Mouse (Mus musculus) T-cell, adult 2 months (primary cell): ENCODE data around the gene Wnt3a.
"Not testable (repeated sequence)": the region's sequence is repeated elsewhere in the genome, so short reads cannot be mapped to it uniquely, and the experiment has no call there.

Experiments
- DNase-seq: peaks from one replicate; pipeline ENCODE4 v3.0.0; 2022; ENCODE audit warnings: low spot score

The Wnt3a gene

DNA sequence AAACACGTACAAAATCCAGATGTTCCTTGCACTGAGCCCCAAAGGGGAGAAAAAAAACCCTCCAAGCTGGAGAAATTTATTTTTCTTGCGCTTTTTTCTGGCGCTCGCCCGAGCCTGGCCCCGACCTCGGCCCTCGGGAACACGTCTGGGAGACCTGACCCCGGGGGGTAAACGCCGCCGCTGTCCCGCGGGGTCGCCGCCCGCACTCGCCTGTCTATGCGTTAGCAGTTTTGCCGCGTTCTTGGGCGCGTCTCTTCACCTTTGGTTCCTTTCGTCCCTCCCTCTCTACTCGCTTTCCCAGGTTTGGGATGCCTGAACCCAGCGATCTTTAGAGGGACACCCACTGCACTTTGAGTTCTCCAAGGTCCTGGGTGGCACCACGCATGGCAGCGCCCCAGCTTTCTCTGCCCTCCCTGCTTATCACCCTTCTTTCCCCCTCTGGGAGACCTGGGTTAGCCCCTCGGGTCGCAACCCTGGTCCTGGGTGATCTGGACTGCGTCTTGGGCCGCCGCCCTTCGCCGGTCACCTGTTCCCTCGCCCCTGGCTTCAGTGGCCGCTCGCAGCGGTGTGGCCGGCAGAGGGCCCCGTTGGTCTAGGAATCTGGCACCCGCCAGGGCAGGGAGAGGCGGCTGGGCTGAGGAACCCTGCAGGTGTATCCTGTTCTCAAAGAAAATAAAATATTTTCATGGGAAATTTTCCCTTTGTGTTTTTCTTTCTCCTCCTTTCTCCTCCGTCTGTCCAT lies 17.0 kb upstream of the Wnt3a start:
- DNase-seq, result no peak

DNA sequence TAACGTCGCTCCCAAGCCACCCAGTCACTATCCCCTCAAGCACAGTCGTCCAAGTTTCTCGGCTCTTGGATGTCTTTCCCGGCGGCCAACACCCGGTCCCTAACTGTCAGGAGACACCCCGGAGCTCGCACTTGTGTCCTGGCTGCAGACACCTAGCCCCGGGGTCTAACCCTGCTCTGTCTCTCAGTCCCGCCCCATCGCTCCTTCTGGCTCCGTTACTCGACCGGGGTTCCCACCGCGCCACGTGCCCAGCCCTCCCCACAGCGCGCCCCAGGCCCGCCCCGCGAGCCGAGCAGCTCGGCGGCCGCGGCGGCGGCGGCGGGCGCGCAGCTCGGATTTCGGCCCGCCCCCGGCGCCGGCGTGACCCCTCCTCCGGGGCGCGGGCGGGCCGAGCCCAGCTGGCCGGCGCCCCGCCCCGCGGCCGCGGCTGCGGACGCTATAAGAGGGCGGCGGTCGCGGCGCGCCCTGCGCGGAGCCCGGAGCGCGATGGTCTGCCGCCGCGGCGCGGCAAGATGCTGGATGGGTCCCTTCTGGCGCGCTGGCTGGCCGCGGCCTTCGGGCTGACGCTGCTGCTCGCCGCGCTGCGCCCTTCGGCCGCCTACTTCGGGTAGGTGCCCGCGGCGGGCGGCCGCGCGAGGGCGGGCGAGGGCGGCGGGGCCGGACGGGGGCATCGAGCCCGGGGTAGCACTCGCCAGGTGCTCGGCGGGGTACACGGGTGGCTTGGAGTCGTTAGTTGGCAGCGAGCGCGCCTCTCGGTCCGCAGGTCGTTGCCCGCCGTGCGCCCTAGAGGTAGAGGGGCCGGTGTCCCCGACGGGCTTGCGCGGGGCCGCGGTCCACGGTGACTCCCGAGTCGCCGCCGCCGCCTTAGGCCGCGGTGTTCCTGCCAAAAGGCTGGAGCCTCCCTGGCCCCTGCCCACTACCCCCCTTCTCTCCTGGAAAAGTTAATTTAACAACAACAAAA lies 16.2 kb upstream of the Wnt3a start, which contains the start of gene Wnt9a:
Gene Wnt9a (plus strand): TSS at position 468 of the 961 bp plus-strand sequence.
- no peak for DNase-seq

DNA sequence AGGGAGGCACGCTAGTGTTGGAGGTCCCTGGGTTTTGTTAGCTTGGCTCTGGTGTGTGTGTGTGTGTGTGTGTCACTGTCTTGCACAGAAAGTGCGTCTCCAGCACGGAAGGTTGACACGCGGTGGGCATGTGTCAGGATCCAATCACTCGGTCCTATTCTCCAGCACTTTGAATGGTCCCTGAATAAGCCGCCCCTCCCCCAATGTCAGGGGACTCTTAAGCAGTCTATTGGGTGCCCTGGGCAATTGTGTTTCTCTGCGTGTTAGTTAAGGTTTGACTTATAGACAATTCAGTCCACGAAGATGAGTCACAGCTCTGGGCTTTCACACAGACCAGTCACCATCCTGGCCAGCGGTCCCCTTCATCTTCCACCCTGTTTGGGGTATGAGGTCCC lies 15.3 kb upstream of the Wnt3a start:
- DNase-seq, result no peak

DNA sequence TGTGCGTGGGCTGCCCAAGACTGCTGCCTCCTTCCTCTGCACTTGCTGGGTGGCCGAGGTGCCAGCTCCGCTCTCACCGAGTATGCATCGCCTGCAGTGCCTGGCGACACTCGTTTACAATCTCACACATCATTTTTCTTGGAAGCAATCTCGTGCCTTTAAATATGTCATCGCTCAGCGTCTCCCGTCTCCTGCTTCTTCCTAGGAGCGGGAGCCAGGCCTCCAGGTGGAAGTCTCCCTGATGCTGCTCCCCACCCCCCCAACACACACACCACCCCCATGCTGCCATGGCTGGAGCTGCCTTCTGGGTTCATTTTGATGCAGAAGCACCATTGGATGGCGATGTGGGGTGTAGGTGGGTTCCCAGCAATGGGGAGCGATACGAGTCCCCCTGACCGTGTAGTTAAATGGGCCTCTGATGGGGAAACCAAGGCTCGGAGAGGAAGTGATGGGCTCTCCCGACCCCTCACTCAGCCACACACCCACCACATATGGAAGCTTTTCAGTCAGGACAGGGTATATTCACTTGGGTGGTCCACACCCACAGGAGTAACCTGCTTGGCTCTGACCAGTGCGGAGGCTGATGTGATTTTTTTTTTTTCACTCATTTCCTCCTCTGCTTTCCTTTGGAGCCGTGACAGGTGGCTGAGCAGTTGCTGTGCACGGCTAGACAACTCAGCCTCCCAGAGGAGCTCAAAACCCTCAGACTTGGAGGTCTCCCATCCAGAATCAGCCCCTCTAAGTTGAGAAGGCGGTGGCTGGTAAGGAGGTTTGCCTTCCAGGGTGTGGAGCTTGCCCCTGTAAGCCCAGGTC lies 14.7 kb upstream of the Wnt3a start:
- no peak for DNase-seq

DNA sequence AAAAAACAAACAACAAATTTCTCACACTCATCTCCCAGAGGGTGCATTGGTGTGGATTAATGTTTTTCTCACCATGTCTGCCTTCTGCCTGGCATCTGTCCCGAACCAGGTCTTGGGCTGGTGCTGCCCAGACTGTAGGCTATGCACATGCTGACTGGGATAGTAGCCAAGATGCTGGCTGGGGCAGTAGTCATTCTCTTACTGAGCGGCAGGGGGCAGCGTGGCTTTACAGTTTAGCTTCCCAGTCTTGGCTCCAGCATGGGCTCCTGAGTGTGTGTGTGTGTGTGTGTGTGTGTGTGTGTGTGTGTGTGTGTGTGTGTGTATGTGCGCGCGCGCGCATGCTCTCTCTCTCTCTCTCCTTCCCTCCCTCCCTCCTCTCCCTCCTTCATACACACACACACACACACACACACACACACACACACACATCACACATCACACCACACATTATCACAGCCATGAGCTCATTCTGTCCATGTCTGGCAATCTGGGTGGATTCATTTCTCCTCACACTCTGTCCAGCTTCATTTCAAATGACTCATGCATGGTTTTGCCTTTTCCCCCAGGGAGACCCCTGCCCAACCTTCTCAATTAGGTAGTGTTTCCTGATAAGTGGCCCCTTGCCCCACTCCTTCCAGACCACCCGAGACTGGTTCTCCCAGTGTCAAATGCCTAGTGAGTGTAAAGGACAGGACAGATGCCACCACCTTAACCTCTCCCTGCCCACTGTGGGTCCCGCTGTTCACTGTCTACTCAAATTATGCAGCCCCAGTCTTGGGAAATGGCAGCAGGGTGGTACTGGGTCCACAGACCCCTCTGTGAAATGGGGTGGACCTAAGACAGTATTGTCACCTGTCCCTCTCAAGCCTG lies 12.4 kb upstream of the Wnt3a start:
- DNase-seq, result peak; percentile 54

DNA sequence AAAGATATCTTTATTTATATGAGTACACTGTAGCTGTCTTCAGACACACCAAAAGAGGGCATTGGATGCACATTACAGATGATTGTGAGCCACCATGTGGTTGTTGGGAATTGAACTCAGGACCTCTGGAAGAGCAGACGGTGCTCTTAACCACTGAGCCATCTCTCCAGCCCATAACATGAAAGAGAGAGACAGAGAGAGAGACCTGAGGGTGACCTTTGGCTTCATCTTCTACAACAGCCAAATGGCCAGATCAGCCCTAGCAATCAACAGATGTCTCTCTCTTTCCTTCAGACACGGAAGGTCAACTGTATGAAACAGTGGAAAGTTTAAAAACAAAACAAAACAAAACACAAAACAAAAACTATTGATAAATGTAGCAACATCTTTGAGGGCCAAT lies 10.5 kb upstream of the Wnt3a start:
- not testable (repeated sequence) for DNase-seq

DNA sequence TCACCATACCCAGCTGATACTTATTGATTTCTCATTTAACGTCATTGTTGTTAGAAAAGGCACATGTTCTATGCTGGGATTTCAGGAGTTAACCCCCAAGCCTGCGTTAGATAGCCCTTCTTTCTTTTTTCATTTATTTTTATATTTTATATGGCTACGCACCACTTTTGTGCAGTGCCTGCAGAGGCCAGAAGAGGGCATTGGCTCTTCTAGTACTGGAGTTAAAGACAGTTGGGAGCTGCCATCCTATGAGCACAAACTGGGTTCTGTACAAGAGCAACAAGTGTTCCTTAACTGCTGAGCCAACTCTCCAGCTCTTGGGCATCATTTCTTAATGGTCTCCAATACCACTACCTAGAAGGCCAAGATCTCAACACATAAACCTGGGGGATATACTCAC lies 9.6 kb upstream of the Wnt3a start:
- DNase-seq, result peak; percentile 10

DNA sequence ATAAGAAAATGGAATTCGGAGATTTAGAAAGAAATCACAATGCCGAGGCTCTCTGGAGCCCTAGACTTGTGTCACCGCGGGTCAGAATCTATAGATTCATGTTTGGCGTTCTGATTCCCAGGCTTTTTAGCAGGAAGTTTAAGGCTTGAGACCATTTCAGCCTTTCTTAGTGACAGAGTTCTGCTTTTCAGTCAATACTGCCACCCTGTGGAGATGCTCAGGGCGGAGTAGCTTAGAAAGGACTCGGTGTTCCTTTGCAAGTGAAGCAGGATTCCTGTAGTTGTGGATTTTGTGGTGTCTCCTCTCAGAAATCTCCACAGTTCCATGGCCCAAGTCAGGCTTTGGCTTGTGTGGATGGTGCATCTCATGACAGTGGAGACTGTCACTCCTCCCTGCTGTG lies 7.4 kb upstream of the Wnt3a start:
- no peak for DNase-seq

DNA sequence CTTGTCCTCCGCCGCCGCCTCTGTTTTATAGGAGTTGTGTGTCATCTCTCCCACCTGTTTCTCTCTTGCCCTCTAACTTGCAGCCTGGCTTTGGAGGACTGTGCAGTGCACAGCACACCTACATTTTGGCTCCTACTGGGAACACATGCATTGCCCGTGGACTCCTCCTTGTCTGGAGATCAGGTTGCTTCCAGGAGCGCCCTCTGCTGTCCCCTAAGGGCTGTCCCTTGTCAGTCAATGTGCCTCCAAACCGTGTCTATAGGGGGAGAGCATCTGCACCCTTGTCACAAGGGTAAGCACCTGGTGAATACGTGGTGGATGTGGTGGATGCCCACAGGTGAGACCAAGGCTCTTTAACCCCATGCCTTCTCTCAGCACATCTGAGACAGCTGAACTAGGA lies 3.1 kb upstream of the Wnt3a start:
- DNase-seq, result peak; percentile 31

DNA sequence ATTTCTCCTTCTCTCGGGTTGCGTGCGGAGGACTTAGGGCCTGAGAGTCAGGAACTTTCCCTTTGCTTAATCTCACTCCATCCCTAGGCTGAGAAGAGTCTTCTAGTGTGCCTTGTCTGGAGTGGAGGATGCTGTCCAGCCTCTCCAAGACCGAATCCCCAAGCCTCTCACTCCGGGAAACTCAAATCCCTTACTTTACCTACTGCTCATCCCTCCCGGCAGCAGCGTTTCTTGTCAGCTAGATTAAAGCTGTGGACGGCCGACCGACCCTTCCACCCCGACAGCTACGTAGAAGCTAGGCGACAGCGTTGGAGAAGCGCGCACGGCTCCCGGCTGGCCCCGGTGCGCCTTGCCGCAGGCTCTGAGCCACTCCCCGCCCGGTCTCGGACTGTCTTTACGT lies 846 bp downstream of the Wnt3a start:
- no peak for DNase-seq

DNA sequence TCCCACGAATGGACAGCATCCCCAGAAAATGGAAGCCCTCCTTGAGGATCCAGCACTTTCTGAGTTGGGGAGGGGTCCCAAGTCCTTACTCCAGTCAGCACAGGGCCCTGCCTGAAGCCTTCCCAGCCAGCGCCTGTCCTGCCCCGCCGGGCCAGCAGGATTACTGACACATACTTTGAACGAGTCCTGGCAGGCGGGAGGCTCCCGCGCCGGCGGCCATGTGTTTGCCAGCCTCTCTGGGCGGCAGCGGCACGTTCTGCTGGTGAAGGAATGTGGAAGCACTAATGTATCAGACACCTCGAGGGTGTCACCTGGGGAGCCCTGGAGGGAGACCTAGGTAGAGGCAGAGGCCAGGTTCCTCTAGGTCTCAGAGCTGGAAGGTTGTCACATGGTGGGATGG lies 6.4 kb downstream of the Wnt3a start:
- no peak for DNase-seq

DNA sequence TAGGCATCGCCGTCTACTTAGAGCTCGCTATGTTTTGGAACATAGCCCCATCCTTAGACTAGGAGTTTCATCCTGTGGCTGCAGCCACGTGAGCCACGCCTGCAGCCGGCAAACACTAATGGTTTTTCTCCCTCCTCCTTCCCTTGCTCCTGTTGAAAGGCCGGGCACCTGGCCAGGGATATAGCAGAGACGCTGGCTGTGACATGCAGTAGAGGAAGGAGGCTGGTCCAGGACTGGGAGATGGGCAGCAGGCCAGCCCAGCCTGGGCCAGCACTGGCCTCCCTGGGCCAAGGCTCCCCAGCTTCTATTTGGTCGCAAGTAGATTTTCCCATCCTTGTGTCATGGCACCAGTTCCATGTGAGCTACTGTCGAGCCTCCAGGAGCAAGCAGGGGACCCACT lies 7.6 kb downstream of the Wnt3a start:
- no peak for DNase-seq

DNA sequence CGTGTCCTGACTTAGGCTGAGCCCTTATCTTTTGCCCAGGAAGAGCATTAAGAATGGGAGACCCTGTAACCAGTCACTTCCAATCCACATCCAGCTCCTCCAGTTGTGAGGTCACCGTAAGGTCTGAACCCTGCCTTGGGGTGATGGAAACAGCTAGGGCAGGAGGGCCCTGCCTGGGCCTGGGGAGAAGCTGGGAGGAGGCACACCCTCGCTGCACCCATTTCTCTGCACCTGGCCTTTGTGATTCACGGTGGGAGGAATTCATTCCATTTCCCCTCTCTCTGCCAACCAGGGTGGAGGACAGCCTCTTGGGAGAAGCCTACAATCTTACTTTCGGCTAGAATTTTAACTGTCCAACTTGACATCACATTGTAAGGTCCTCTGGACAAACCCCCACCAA lies 8.4 kb downstream of the Wnt3a start:
- DNase-seq, result no peak

DNA sequence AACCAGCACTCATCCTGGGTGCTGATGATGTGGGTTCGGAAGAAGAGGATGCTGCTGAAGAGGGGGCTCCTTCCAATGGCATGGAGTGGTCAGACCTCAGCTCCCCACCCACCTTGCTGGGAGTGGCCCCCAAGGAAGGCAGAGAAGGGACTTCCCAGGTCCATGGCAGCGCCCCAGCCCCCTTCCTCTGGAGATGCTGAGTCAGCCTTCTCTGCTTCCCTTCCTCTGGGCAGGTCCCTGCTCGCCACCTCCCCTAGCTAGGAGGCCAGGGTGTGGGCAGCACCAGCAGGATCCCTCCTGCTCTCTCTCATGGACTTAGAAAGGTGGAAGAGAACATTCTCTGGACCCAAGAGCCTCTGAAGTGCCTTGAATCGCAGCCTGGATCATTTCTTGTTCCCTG lies 12.5 kb downstream of the Wnt3a start:
- DNase-seq, result no peak

DNA sequence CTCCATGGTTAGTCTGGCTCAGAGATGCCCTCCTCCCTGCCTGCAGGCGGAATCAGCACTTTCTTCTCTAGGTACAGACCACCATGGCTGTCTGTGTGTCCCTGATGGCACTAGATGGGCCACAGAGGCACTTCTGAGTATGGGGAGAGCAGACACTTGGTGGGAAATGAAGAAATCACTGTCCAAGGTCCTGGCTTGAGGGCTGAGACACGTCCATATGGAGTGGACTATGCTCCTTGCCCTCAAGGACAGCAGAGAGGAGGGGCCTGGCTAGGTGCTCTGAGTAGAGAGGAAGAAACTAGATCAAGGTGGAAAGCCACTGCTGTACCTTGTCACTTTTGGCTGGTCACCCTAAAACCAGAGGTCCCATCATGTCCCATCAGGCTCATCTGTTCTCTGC lies 13.7 kb downstream of the Wnt3a start:
- no peak for DNase-seq

DNA sequence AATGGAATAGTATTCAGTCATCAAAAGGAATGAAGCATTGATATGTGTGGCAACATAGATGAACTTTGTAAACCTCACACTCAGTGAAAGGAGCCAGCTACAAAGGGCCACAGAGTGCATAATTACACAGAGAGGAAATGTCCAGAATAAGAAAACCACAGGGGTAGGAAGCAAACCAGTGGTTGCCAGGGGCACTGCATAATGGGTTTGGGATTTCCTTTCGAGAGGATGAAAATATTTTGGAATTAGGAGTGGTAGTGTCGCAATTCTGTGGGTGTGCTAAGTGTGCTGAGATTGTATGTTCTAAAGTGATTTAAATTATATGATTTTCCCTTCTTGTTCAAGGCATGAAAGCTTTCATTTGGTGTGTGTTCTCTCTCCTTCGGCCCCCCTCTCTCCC lies 16.4 kb downstream of the Wnt3a start:
- DNase-seq, result no peak

DNA sequence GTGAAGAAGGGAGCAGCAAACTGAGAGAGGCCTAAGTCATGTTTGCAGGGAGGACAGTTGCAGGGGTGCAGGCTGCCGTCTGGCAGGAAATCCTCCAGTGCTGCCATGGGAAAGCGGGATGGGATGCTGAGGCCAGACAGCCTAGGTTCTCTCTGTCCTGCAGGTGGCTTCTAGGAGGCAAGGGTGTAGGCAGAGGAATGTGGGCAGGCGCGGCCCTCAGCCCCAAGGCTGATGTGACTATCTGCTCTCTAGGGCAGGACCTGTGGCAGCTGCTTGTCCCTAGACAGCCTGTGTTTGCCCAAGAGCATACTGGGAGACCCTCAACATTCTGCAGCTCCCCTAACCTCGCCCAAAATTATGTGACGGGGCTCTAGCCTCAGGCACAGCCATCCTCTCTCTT lies 23.8 kb downstream of the Wnt3a start:
- no peak for DNase-seq

DNA sequence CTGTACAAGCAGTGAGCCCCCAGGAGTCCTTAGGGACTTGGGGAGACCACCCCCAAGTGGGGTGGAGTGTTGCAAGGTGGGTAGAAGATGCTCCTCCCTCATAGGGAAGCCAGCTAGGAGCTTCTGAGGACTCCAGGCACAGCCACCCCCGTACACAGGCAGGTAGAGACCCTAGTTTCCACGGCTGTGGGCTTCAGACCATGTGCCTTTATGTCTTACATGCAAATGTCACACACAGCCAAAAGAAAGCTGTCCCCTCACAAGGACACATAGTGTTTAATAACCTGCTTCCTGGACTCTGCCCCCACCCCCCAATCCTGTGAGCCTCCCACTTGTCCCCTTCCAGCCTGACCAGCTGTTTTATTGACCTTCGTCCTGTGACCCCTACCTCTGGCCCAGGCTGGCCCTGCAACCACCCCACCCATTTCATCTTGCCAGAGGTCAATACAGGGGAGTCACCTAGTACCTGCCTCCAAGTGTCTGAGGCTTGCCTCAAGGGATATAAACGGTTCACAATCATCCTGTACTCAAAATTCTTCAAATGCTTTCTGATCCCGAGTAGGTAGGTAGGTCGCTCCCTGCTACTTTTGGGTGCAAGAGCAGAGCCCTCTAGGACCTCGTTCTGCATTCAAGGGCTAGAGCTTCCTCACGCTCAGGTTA lies 25.3 kb downstream of the Wnt3a start:
- DNase-seq, result no peak

DNA sequence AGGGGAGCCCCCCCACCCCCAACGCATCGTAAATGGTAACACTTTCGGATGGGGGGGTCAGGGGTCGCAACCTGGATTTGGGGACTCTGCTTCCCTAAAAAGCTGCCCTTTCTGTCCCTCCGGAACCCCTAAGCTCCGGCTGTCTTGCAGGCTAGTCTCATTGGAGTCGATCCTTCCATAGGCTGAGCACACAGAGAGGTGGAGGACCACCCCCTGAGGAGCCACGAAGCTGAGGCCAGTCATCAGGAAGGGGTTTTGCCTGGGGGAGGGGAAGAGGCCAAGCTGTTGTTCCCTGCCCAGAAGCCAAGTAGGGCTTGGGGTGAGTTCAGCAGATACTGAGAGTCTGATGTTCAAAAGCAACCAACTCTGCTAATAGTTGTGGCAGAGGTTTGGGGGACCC lies 26.0 kb downstream of the Wnt3a start:
- no peak for DNase-seq

DNA sequence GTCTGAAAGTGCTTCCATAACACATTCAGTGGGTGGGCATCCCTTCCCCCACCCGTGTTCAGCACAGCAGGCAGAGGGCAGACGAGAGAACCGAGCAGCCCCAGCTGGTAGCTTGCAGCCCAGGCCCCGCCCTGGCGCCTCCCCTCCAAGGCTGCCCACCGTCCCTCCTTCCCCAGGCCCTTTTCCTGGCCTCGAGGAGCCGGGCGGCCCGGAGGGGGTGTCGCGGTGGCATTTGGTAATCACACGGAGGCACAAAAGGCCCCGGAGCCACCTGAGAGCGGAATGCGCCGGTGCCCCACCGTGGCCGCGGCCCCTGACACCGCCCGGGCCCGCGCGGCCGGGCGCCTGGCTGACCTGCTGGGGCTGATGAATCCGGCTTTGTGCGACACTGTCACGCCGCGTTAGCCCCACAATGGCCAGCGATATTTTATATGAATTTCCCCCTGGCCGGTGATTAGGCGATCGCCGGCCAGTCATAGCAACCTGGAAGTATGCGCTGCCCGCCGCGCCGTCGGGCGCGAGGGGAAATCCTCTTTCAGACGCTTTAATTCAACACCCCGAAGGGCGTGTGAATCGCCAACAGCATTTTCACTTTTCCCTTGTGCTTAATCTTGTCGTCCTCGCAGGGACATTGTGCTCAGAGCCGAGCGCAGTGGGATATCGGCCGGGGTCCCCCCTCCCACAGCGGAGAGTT lies 26.5 kb downstream of the Wnt3a start:
- no peak for DNase-seq
